ENCODE assay signal across 9 mouse cellular contexts in genomic region chr16:97763990-97764340, GRCm38 (mm10). TPM values are rescaled to one million over a fixed set of nuclear protein-coding genes. Genes with fewer than 3 reads are reported as not detected.
DNase-seq lines count a peak whose midpoint lies in the region; ATAC-seq and TF ChIP-seq lines count a peak whose summit lies in the region.
"Had no signal": no experiment of that assay in that cellular context is flagged by ENCODE, and none has a peak within 500 bp of the region (broad histone marks: within the 10 kb centered on the region; RNA-seq: fewer than 3 reads in every experiment).

No protein-coding gene starts in this region.

- TF ChIP-seq POLR2A in small intestine, adult 2 months (IDR thresholded peaks at IDR 0.05; ENCODE audit: low read depth, low read length): no peak

- peak overlapping the region; percentile 33 for H3K9ac ChIP-seq in lung, embryonic 16.5 days (ENCODE audit: low read length)
- H3K9ac ChIP-seq in forebrain, embryonic 16.5 days (replicated peaks; ENCODE audit: low read depth, low read length): peak overlapping the region; percentile 33; the same call in 1 of the 2 replicates
- H3K9ac ChIP-seq in limb, embryonic 13.5 days: no peak overlapping the region

- peak overlapping the region; percentile 63 for H3K4me2 ChIP-seq in lung, embryonic 16.5 days (ENCODE audit: low read depth, low read length)
- H3K4me2 ChIP-seq in forebrain, embryonic 16.5 days (ENCODE audit: low read length): peak overlapping the region; percentile 62
- H3K4me2 ChIP-seq in limb, embryonic 13.5 days (replicated peaks): peak overlapping the region; percentile 78

- no peaks in the 10 kb centered on the region for H3K9me3 ChIP-seq in lung, embryonic 16.5 days (ENCODE audit: control insufficient read depth, low read length)
- no peaks in the 10 kb centered on the region for H3K9me3 ChIP-seq in forebrain, embryonic 16.5 days (ENCODE audit: control insufficient read depth, low read length)
- no peaks in the 10 kb centered on the region for H3K9me3 ChIP-seq in limb, embryonic 13.5 days

- H3K36me3 ChIP-seq in lung, embryonic 16.5 days (ENCODE audit: control insufficient read depth, insufficient read depth, low read length): no peaks in the 10 kb centered on the region
- H3K36me3 ChIP-seq in forebrain, embryonic 16.5 days (ENCODE audit: control insufficient read depth, insufficient read depth): no peaks in the 10 kb centered on the region
- no peaks in the 10 kb centered on the region for H3K36me3 ChIP-seq in limb, embryonic 13.5 days
- no peaks in the 10 kb centered on the region for H3K36me3 ChIP-seq in small intestine, adult 2 months (ENCODE audit: control insufficient read depth, insufficient read depth, low read length)

- intact Hi-C loops in gastrocnemius, postnatal 36 days (cut with DNase I): no loop called here

- ATAC-seq in lung, embryonic 16.5 days (ENCODE audit: low read depth): no peak
- ATAC-seq in forebrain, embryonic 16.5 days: no peak
- ATAC-seq in limb, embryonic 13.5 days (ENCODE audit: low FRiP score, low read depth): no peak

- no peak for DNase-seq in lung, postnatal 4 days
- DNase-seq in gastrocnemius, postnatal 36 days: no peak
- no peak for DNase-seq in adrenal gland, postnatal 14 days
- no peak for DNase-seq in right cerebral cortex, adult 2 months (ENCODE audit: low spot score in 2 of 2)

- H3K27me3 ChIP-seq in lung, embryonic 16.5 days (ENCODE audit: control insufficient read depth, insufficient read depth, low read depth, low read length): peaks cover 32% of the 10 kb centered on the region
- peaks cover 36% of the 10 kb centered on the region for H3K27me3 ChIP-seq in forebrain, embryonic 16.5 days (replicated peaks; ENCODE audit: control insufficient read depth, insufficient read depth, low read length)
- H3K27me3 ChIP-seq in limb, embryonic 13.5 days: peaks cover 70% of the 10 kb centered on the region
- no peaks in the 10 kb centered on the region for H3K27me3 ChIP-seq in small intestine, adult 2 months (ENCODE audit: control insufficient read depth, insufficient read depth, low read length)

- peaks cover 19% of the 10 kb centered on the region for H3K4me1 ChIP-seq in lung, embryonic 16.5 days (replicated peaks; ENCODE audit: control insufficient read depth, insufficient read depth, low read length)
- peaks cover 9% of the 10 kb centered on the region for H3K4me1 ChIP-seq in forebrain, embryonic 16.5 days (replicated peaks; ENCODE audit: control insufficient read depth, insufficient read depth, low read length)
- H3K4me1 ChIP-seq in limb, embryonic 13.5 days: peaks cover 16% of the 10 kb centered on the region
- H3K4me1 ChIP-seq in small intestine, adult 2 months (ENCODE audit: control insufficient read depth, insufficient read depth, insufficient read length, low read length): peaks cover 2% of the 10 kb centered on the region; the same call in 1 of the 2 replicates

- 6% methylated on average over 13 of the region's 13 CpGs for WGBS in lung, embryonic 16.5 days
- WGBS in forebrain, embryonic 16.5 days: 9% methylated on average over 13 of the region's 13 CpGs
- WGBS in limb, embryonic 13.5 days: 7% methylated on average over 13 of the region's 13 CpGs
- WGBS in small intestine, adult 2 months: 5% methylated on average over 13 of the region's 13 CpGs

- TF ChIP-seq CTCF in small intestine, adult 2 months (IDR thresholded peaks at IDR 0.05; ENCODE audit: extremely low read depth, insufficient read length, insufficient replicate concordance, low read depth, low read length): no peak

- peak overlapping the region; percentile 61 for H3K4me3 ChIP-seq in lung, embryonic 16.5 days (ENCODE audit: low read length)
- H3K4me3 ChIP-seq in forebrain, embryonic 16.5 days (replicated peaks; ENCODE audit: low read length): peak overlapping the region; percentile 42
- peak overlapping the region; percentile 49 for H3K4me3 ChIP-seq in limb, embryonic 13.5 days
- H3K4me3 ChIP-seq in small intestine, adult 2 months (ENCODE audit: low read depth, low read length): peak overlapping the region; percentile 93

- H3K27ac ChIP-seq in lung, embryonic 16.5 days (ENCODE audit: low read length): no peak overlapping the region
- H3K27ac ChIP-seq in forebrain, embryonic 16.5 days (ENCODE audit: low read length): no peak overlapping the region
- no peak overlapping the region for H3K27ac ChIP-seq in limb, embryonic 13.5 days
- peak overlapping the region; percentile 36; the same call in 1 of the 2 replicates for H3K27ac ChIP-seq in small intestine, adult 2 months (ENCODE audit: insufficient read depth, low read depth, low read length)

RNA-seq across cellular contexts. Expression of gene Ripk4, which starts 0.4 kb away (rescaled TPM):
- polyA plus RNA-seq in lung, embryonic 16.5 days (2015; fragmentation: Nextera tagmentation; extraction: Ambion mirVana): 18.0 and 18.7 TPM in 2 replicates
- polyA plus RNA-seq in forebrain, embryonic 16.5 days (2015; fragmentation: Nextera tagmentation; extraction: Ambion mirVana): 1.1 and 1.5 TPM in 2 replicates
- 7.7 and 9.8 TPM in 2 replicates for polyA plus RNA-seq in limb, embryonic 13.5 days (2015; fragmentation: Nextera tagmentation; extraction: Ambion mirVana)
- polyA plus RNA-seq in small intestine, adult 2 months (2012; rRNA removed): 12.5 and 12.6 TPM in 2 replicates
- not detected for total RNA-seq in gastrocnemius, postnatal 36 days (2021)
- total RNA-seq in adrenal gland, postnatal 14 days (2021): 0.70 and 1.0 TPM in 2 replicates
- total RNA-seq: common myeloid progenitor, adult 5-6 weeks had no signal

Comparison
In these comparisons a context has a peak if more than half of its experiments do, and no peak if none do; other contexts are left out.
1. H3K4me3 ChIP-seq: peak in every context shown above with its lines; median percentile 93 in small intestine, adult 2 months; 61 in lung, embryonic 16.5 days; 49 in limb, embryonic 13.5 days; 42 in forebrain, embryonic 16.5 days.